Mouse (Mus musculus): ENCODE results near the gene Clec3a. TPM values are rescaled to one million over a fixed set of nuclear protein-coding genes. Genes with fewer than 3 reads are reported as not detected.

Clec3a gene
- not detected for polyA plus RNA-seq (2014; fragmentation: Illumina TruSeq; extraction: RNeasy Lipid Tissue Mini Kit (QIAGEN cat#74804); ENCODE audit: low read depth, low replicate concordance)

GRCm38 (mm10) chr8:114417786-114418185, at the start of gene Clec3a:
Clec3a (plus strand) TSS chr8:114418086.

GRCm38 (mm10) chr8:114439334-114440204, 21.7 kb downstream of the Clec3a start, which contains the start of gene Wwox:
Wwox (plus strand) TSS chr8:114439655.

Other genes with a start within 250 kb of the Clec3a start
- gene Vat1l, start 212.5 kb upstream of the Clec3a start, polyA plus RNA-seq (2014; fragmentation: Illumina TruSeq; extraction: RNeasy Lipid Tissue Mini Kit (QIAGEN cat#74804); ENCODE audit: low read depth, low replicate concordance), result 0.98 TPM
- 13.0 TPM for gene Wwox, start 21.6 kb downstream of the Clec3a start, polyA plus RNA-seq (2014; fragmentation: Illumina TruSeq; extraction: RNeasy Lipid Tissue Mini Kit (QIAGEN cat#74804); ENCODE audit: low read depth, low replicate concordance)

All from adipose tissue, adult 10 weeks (tissue).